Mouse (Mus musculus) ES-E14 (cell line): ENCODE data around the gene Prox2. TPM values are rescaled to one million over a fixed set of nuclear protein-coding genes. Genes with fewer than 3 reads are reported as not detected.

Experiments used
- DNase-seq: peaks from one replicate; pipeline ENCODE4 v3.0.0-alpha.2; 2013; ENCODE audit warnings: low read depth, low spot score
- H3K27ac ChIP-seq: 2 replicates; pipeline ENCODE4 v1.5.1; 2012; ENCODE audit warnings: low read depth, mild to moderate bottlenecking, low read length, moderate library complexity, mixed read lengths; ENCODE audit not compliant: poor library complexity, insufficient read depth, severe bottlenecking
- H3K36me3 ChIP-seq: 2 replicates; pipeline ENCODE4 v1.6.1; 2012; ENCODE audit warnings: mild to moderate bottlenecking, low read length, moderate library complexity, mixed read lengths; ENCODE audit not compliant: control insufficient read depth, poor library complexity, insufficient read depth, severe bottlenecking
- H3K4me1 ChIP-seq, 2 experiments: fragments of 150-350 bp in 1 of 2; sonication (generic) in 1 of 2; 2 replicates each; pipeline ENCODE4 v1.6.1; 2012; ENCODE audit warnings: low read length in 2 of 2, mild to moderate bottlenecking in 1 of 2, mixed read lengths in 1 of 2; ENCODE audit not compliant: control insufficient read depth in 2 of 2, insufficient read depth in 2 of 2, poor library complexity in 1 of 2
- H3K4me3 ChIP-seq, 2 experiments: fragments of 150-350 bp in 1 of 2; sonication (generic) in 1 of 2; 2 replicates each; pipeline ENCODE4 v1.5.1; 2012; ENCODE audit warnings: low read length in 2 of 2, low read depth in 1 of 2, mild to moderate bottlenecking in 1 of 2, mixed read lengths in 1 of 2; ENCODE audit not compliant: insufficient read depth in 1 of 2, poor library complexity in 1 of 2, severe bottlenecking in 1 of 2
- H3K9ac ChIP-seq: 2 replicates; pipeline ENCODE4 v1.6.1; 2012; ENCODE audit warnings: low read depth, mild to moderate bottlenecking, low read length, mixed read lengths; ENCODE audit not compliant: poor library complexity, insufficient read depth, severe bottlenecking
- H3K9me3 ChIP-seq: fragments of 150-350 bp; sonication (generic); 2 replicates; pipeline ENCODE4 v1.6.1; 2012; ENCODE audit warnings: low read depth, mild to moderate bottlenecking, low read length; ENCODE audit not compliant: control insufficient read depth, insufficient read depth
- CHD2 ChIP-seq: IDR thresholded peaks from 2 replicates; pipeline ENCODE4 v1.6.1; 2014; ENCODE audit warnings: mild to moderate bottlenecking, low read depth, low read length, inconsistent platforms
- HCFC1 ChIP-seq: IDR thresholded peaks from 2 replicates; pipeline ENCODE4 v1.6.1; 2012; ENCODE audit warnings: low read length, inconsistent platforms, borderline replicate concordance; ENCODE audit not compliant: insufficient read depth
- MAFK ChIP-seq: IDR thresholded peaks from 2 replicates; pipeline ENCODE4 v1.6.1; 2014; ENCODE audit warnings: mild to moderate bottlenecking, low read depth, low read length, inconsistent platforms; ENCODE audit not compliant: insufficient read depth
- ZC3H11A ChIP-seq: IDR thresholded peaks from 2 replicates; pipeline ENCODE4 v1.6.1; 2012; ENCODE audit warnings: low read depth, mild to moderate bottlenecking, inconsistent platforms, low read length, borderline replicate concordance
- ZNF384 ChIP-seq: IDR thresholded peaks from 2 replicates; pipeline ENCODE4 v1.6.1; 2012; ENCODE audit warnings: low read depth, low read length, inconsistent platforms
- in situ Hi-C, 2 experiments: fragments of 600-800 bp; cut with MboI; formaldehyde crosslinking; loops; one replicate each; pipeline ENCODE4 v1.15.1; 2025; ENCODE audit warnings: low sequenced_read_pairs in 2 of 2, inconsistent platforms in 1 of 2; ENCODE audit not compliant: unreplicated experiment in 2 of 2
- total RNA-seq: library from RNA; depleted of rRNA; stranded (reverse); fragments of 300-350 nt; gene quantifications from 2 replicates; pipeline ENCODE4 v1.2.3, GENCODE M21; 2012

The Prox2 gene
- total RNA-seq, 1 experiment: 0.98 TPM

DNA sequence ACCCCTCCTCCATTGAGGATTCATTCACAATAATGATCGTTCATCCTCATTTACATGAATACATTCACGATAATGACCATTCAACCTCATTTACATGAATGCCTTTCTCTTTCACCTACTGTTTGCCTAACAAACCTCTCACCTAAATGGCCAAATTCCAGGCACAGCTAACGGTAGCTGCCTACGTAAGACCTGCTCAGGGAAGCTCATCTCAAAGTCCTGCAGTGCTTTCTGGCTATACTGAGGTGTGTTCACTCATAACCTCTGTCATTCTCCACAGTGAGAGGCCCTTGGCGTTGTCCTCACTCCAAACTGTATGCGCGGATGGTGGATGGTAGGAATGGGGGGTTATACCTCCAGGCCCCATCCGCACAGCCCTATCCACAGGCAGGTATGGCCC, 5.8 kb downstream of the Prox2 start:
- in situ Hi-C loops: no loop called here
- TF ChIP-seq CHD2 (no peak), MAFK (no peak), ZNF384 (no peak), HCFC1 (no peak), ZC3H11A (no peak)
- Histone ChIP-seq H3K9ac (no peak overlapping the region), H3K27ac (no peak overlapping the region), H3K4me1 (peaks cover 3 to 4% of the 10 kb centered on the region in 2 experiments; a peak in 1 of 4 replicates), H3K36me3 (no peaks in the 10 kb centered on the region), H3K9me3 (no peaks in the 10 kb centered on the region), H3K4me3 (no peak overlapping the region)
- DNase-seq: no peak

DNA sequence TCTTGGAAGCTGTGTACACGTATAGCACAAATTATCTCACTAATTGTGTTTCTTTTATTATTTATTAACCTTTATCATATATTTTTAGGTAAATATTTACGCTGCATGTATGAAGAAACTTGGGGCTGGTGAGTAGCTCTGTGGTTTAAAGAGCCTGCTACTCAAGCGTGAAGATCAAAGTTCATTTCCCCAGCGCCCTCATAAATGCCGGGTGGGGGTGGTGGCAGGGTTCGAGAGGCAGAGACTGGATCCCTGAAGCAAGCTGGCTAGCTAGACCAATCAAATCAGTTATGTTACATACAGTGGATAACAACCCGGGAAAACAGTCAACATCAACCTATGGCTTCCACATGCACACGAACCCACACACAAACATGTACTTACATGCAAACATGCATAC, 7.5 kb downstream of the Prox2 start:
- in situ Hi-C loops: no loop called here
- DNase-seq: no peak
- Histone ChIP-seq H3K9me3 (no peaks in the 10 kb centered on the region), H3K9ac (no peak overlapping the region), H3K4me3 (no peak overlapping the region), H3K4me1 (peaks cover 0 to 4% of the 10 kb centered on the region in 2 experiments; a peak in 1 of 4 replicates), H3K36me3 (no peaks in the 10 kb centered on the region), H3K27ac (no peak overlapping the region)
- TF ChIP-seq HCFC1 (no peak), MAFK (no peak), ZC3H11A (no peak), ZNF384 (no peak), CHD2 (no peak)

DNA sequence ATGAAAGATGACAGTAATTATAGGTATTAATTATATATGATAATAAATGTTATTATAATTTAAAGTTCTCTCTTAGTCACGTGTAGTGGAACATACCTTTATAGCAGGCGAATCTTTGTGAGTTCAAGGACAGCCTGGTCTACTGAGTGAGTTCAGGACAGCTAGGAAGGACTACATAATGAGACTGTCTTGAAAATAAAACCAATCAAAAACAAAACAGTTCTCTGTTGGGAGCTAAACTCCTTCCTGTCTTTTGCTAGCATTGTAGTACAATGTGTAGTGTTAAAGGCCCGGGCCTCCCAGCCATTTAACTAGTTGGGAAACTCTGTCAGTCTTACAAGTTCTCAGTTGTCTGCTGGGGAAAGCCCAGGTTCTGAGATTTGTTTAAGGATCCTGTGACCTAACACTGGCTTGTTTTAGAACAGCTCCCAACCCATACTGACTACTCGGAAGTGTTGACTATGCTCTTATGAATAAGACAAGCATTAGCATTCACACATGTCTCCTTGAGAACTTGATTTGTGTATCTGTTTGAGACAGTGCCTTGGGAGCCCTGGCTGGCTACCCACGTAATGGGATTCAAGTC, 8.9 kb downstream of the Prox2 start:
- H3K4me3 ChIP-seq: no peak overlapping the region
- H3K9ac ChIP-seq: no peak overlapping the region
- no peak overlapping the region for H3K27ac ChIP-seq
- H3K36me3 ChIP-seq: no peaks in the 10 kb centered on the region
- in situ Hi-C loops: no loop called here
- DNase-seq: no peak
- no peaks in the 10 kb centered on the region for H3K9me3 ChIP-seq
- TF ChIP-seq ZNF384: no peak
- no peak for TF ChIP-seq MAFK
- no peak for TF ChIP-seq HCFC1
- TF ChIP-seq CHD2: no peak
- no peak for TF ChIP-seq ZC3H11A
- H3K4me1 ChIP-seq: peaks cover 0 to 4% of the 10 kb centered on the region in 2 experiments; a peak in 1 of 4 replicates

DNA sequence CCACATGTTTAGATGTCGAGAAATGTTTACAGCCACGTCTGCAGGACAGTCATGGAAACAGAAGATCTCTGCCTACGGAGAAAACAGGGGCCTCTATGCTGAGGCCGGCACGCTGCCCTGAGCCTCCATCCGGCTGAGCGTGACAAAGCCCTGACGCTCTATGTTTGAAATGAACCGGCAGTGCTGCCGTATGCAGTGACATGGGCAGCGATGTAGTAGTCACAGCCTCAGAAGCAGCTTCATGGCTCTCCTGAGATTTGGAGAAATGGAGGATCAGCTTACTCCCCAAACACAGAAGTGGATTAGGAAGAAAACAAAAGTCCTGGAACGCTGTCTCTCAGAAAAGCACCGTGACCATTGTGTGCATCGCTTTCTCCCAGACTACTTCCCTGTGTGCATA, 9.6 kb downstream of the Prox2 start:
- in situ Hi-C loops: no loop called here
- Histone ChIP-seq H3K9ac (no peak overlapping the region), H3K27ac (no peak overlapping the region), H3K4me1 (peaks cover 0 to 3% of the 10 kb centered on the region in 2 experiments; a peak in 1 of 4 replicates), H3K9me3 (no peaks in the 10 kb centered on the region), H3K36me3 (no peaks in the 10 kb centered on the region), H3K4me3 (no peak overlapping the region)
- DNase-seq: no peak
- TF ChIP-seq ZNF384: no peak
- TF ChIP-seq ZC3H11A: no peak
- TF ChIP-seq MAFK: no peak
- TF ChIP-seq CHD2: no peak
- TF ChIP-seq HCFC1: no peak

DNA sequence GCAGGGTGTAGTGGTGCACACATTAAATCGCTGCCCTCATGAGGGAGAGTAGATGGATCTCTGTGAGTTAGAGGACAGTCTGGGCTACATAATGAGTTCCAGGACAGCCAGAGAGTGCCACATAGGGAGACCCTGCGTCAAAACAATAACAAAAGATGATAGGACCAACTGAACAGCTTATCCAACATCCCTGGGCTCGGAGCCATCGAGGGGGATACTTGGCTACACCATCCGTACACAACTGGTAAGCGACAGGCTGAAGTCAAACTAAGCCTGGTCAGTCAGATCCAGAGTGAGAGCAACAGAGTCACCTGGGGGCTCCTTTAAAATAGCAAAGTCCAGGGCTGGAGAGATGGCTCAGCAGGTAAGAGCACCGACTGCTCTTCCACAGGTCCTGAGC, 14.7 kb downstream of the Prox2 start:
- no peak overlapping the region for H3K9ac ChIP-seq
- no peaks in the 10 kb centered on the region for H3K36me3 ChIP-seq
- no peaks in the 10 kb centered on the region for H3K9me3 ChIP-seq
- no peak overlapping the region for H3K4me3 ChIP-seq
- in situ Hi-C loops: no loop called here
- no peak for TF ChIP-seq CHD2
- no peak for TF ChIP-seq HCFC1
- TF ChIP-seq MAFK: no peak
- no peak for TF ChIP-seq ZNF384
- no peak for TF ChIP-seq ZC3H11A
- H3K27ac ChIP-seq: no peak overlapping the region
- peaks cover 0 to 7% of the 10 kb centered on the region in 2 experiments; a peak in 1 of 4 replicates for H3K4me1 ChIP-seq
- no peak for DNase-seq
